Mouse (Mus musculus) kidney, adult 9 months (tissue): ENCODE measurements at regions not wholly inside any gene's neighbourhood (a gene's known extent, or its start where the extent isn't known, plus 50 kb on each side); places are given as distances from the start of the nearest gene placed in this dataset.

Source experiments
- DNase-seq: peaks from one replicate; pipeline ENCODE4 v3.0.0; 2022

DNA sequence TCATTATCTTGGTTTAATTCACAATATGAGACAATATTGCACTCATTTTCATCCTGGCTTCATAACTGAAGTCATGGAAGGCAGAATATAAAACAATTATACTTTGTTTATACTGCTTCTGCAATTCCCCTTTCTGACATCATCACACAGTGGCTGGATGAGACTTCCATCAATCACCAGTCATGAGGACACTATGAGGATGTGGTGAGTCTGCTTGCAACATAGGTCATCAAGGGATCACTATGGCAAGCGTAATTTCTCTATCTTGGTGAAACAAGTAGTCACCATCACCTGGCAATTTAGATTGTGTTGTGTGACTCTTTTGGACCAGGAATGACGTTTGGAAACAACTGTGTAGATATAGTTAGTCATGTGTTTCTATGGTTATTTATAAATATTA is 134.6 kb downstream of the Hao1 start:
- DNase-seq: no peak

DNA sequence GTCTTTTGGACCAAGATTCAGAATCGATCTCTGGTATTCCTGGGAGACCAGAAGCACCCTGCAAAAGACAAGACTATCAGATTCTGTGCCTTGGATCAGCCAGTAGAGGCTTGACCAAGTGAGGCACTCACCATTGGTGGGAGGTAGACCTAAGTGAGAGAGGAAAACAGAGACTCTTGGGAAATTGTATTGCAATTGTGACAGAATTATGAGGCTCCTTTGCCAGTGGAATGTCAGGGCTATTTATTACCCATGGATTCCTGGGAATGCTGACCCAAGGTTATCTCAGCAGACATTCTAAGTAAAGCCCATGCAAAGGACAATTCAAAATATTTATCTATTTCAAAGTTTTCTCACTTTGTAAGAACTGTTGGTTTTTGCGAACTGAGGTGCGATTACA is 154.6 kb downstream of the Hao1 start:
- peak; percentile 27 for DNase-seq

DNA sequence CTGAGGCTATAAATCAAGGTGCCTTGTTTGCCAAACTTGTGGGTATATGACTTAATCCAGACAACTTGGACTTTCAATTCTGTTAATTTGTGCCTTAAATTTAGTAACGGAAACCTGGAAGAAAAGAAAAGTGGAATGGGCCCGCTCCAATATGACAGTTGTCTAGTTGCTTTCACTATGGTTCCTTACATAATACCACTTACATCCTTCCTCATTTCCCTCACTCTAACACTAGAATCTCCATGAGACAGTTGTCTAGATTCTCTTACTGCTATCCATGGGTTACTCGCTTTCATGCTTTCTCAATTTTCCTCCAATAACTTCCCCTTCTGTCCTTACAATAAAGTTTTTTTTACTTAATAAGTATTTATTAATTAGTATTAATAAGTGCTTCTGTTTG is 160.7 kb downstream of the Hao1 start:
- DNase-seq: no peak

DNA sequence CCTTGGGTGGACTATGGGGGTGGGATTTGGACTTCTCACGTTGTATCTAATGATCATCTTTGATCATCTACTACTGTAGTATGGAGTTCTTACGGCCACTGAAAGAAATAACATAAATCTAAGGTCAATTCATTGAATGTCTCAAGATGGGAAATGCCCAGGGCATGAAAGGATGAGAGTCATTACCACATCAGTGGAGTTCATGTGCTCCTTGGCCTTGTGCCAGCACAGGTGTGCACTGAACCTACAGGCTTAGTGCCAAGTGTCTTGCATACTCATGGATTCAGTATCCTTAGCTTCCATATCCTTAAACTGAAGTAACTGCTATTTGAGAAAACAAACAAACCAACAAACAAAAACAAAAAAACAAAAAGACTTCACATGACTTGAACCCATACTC is 179.1 kb downstream of the Hao1 start:
- DNase-seq: no peak

DNA sequence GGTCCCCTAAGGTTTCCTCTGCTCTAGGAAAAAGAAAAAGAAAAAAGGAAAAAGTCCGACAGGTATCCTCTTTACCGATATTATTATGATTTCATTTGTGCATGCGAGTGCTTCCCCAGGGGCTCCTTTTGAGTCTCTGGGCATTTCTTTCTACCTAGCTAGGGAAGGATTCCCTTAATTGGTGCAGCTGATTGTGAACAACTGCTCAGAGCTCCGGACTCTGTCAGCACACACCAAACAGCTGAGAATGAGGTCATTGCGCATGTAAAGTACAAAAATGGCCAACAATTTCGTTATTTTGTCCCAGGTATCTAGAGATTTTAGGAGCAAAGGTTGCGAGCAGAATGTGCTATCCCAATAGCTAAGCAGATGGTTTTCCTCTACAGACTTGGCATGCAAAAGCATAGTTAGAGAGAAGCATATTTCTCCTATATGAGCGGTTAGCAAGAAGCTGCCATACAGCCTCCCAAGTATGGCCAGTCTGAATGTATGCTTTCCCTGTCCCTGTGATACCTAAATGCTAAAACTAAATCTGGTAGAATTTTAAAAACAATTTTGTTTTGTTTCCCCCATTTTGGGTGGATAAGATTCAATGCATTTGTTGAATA is 203.2 kb downstream of the Hao1 start:
- DNase-seq: no peak

DNA sequence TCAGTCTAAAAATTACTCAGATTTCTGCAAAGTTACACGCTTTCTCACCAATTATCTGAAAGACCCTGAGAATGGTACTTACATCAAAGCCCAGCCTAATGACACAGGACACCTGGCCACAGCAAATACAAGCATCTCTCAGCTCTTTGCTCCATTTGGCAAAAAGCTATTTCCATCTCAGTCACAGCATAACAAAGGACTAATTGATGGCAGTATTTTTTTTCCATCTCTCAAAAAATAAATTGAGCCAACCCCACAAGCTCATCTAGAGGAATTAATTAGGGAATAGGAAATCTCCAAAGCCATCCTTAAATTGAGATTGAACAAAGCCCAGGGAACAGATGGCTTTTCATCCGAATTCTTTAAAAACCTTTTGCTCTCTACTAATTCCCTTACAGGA is 203.7 kb downstream of the Hao1 start:
- no peak for DNase-seq

DNA sequence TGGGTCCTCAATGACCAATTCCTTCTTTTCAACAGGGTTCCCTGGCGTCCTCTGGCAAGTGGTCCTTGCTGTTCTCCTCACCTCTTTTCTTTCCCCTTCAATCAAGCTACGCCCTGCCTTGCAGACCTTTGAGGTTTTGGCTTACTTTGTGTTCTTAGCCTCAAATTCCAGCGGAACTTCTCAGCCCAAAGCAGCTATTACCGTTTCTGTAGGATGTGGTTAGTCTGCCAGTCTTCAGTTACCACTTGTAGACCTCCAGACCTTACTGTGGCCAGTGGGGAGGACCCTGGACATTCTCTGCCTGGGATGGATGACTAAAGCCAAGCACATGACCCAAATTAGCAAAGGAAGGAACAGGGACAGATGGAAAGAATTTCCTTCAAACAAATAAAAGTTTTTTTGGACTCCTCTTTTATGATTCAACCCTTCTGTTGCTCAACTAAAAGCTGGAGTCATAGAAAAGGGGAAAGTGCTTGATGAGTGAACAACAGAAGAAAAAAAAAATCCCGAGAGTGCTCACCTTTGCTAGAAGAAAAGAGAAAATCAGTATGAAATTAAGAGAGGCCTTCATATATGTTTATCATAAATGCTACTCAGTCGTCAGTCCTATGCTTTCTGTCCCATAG is 211.5 kb downstream of the Hao1 start:
- DNase-seq: no peak

DNA sequence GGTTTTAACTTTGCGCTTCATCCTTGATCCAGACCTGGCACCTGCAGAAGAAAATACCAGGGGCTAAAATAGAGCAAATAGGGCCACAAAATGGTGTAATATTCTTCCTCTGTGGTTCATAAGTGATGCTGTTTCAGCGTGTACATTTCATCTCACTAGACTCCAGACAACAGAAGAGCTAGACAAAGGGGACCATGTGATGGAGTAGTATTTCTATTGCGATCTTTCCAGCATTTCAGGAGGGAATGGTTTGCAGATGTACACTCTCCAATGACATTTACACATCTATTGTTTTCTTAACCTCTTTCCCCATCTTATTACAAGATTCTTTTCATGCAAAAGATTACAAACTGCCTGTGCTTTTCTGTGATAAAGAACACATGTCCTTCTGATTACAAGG is 246.1 kb downstream of the Hao1 start:
- DNase-seq: peak; percentile 5

DNA sequence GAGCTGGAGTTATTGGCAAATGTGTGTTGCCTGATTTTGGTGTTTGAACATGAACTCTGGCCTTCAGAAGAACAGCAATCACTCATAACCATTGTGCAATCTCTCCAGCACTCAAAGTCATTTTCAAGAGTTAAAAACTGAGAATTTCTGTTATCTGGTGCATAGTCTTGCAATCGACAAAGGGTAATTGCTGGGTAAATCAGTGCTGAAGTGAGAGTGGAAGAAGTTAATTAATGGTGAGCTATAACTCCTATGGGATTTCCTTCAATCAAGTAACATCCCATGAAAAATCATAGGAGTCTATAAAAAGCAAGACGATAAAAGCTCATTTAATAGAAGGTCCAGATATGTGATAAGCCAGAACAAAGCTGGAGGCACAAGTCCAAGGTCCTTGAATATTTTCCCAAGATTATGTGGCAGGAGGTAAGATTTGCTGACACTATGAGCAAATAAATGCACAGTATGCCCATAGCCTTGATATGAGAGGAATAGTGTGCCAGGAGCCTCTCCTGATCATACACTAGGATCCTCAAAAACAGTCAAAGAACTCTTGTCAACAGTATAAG is 264.0 kb downstream of the Hao1 start:
- no peak for DNase-seq

DNA sequence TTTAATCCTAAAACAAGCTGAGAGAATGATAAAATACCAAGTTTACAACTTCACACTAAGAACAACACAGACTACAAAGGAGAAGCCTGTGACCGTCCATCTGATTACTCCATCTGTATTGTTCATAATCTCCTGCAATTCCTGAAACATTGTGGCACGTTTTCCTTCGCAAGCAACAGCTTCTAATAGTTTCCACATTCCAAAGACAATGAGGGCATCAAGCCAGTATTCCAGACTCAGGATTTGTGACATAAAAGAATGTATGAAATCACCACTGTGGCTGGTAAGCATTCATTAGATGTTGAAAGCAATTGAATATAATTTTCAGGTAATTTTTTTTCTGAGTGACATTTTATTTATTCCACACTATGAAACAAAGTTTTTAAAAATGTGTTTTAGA is 278.3 kb downstream of the Hao1 start:
- no peak for DNase-seq

DNA sequence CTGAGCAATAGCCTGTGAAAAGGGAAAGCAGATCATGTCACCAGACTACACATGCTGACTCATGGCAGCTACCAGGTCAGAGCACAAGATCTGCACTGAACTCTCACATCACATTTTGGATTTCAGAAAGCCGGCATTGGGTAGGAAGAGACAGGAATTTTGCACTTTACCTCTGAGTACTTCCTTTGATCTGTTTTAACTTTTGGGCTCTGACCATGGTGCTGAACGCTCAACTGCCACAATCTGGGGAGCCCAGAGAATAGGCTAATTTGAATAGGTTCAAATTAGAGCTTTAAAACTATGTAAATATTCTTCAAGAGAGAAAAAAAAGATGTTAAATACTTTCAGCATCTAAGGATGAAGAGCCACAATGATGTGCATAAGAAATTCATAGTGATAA is 285.7 kb downstream of the Hao1 start:
- no peak for DNase-seq
